Mouse (Mus musculus) layer of hippocampus, adult 9-10 months (tissue): Measurements from ENCODE around the gene Fthl17e.
"Not testable (repeated sequence)": the region's sequence is repeated elsewhere in the genome, so short reads cannot be mapped to it uniquely, and the experiment has no call there.

ENCODE experiments used
- DNase-seq: peaks from one replicate; pipeline ENCODE4 v3.0.0; 2022; ENCODE audit warnings: low spot score

The Fthl17e gene

GRCm38 (mm10) chrX:9033193-9033592 is at the start of gene Fthl17e:
TSS of gene Fthl17e (plus strand) at chrX:9033493.
- not testable (repeated sequence) for DNase-seq

GRCm38 (mm10) chrX:8986655-8987054 is 46.6 kb upstream of the Fthl17e start, which contains the start of gene Fthl17d:
TSS of gene Fthl17d (minus strand) at chrX:8986755.
- DNase-seq: not testable (repeated sequence)

- no peak for DNase-seq
Observed at GRCm38 (mm10) chrX:9016079-9016478, 17.2 kb upstream of the Fthl17e start.

- DNase-seq: no peak
Observed at GRCm38 (mm10) chrX:9019481-9019880, 13.8 kb upstream of the Fthl17e start.

- DNase-seq: not testable (repeated sequence)
Observed at GRCm38 (mm10) chrX:9041611-9042010, 8.3 kb downstream of the Fthl17e start.

GRCm38 (mm10) chrX:9060952-9061351 is 27.7 kb downstream of the Fthl17e start:
- peak; percentile 88 for DNase-seq

- DNase-seq: no peak
Observed at GRCm38 (mm10) chrX:9062101-9062500, 28.8 kb downstream of the Fthl17e start.

- DNase-seq: not testable (repeated sequence)
Observed at GRCm38 (mm10) chrX:9062715-9063114, 29.4 kb downstream of the Fthl17e start, which contains the start of gene Fthl17f. TSS of gene Fthl17f (plus strand) at chrX:9063015.

- peak; percentile 16 for DNase-seq
Observed at GRCm38 (mm10) chrX:9077699-9078098, 44.4 kb downstream of the Fthl17e start.
